Mouse (Mus musculus): ENCODE results near the gene Sik2. TPM values are rescaled to one million over a fixed set of nuclear protein-coding genes. Genes with fewer than 3 reads are reported as not detected.

Sik2 gene
- polyA plus RNA-seq, 1 experiment from 2014 or later = 8.4 TPM

- H3K4me3 ChIP-seq (ENCODE audit: inconsistent target) = no peak overlapping the region
- no peaks in the 10 kb centered on the region for H3K79me2 ChIP-seq (ENCODE audit: inconsistent target)
- WGBS (ENCODE audit: missing documents) = 100% methylated on average over 3 of the region's 3 CpGs
- H3K36me3 ChIP-seq (ENCODE audit: inconsistent target) = no peaks in the 10 kb centered on the region
- H3K27ac ChIP-seq = no peak overlapping the region
Measured at GRCm38 (mm10) chr9:50918131-50918530, 90.7 kb downstream of the Sik2 start.

- no peak overlapping the region for H3K4me3 ChIP-seq (ENCODE audit: inconsistent target)
- no peak overlapping the region for H3K27ac ChIP-seq
- peaks cover 10% of the 10 kb centered on the region; the same call in 1 of the 2 replicates for H3K36me3 ChIP-seq (ENCODE audit: inconsistent target)
- no peaks in the 10 kb centered on the region for H3K79me2 ChIP-seq (ENCODE audit: inconsistent target)
- 94% methylated on average over 7 of the region's 7 CpGs for WGBS (ENCODE audit: missing documents)
Measured at GRCm38 (mm10) chr9:50911861-50912515, 96.9 kb downstream of the Sik2 start.

DNA sequence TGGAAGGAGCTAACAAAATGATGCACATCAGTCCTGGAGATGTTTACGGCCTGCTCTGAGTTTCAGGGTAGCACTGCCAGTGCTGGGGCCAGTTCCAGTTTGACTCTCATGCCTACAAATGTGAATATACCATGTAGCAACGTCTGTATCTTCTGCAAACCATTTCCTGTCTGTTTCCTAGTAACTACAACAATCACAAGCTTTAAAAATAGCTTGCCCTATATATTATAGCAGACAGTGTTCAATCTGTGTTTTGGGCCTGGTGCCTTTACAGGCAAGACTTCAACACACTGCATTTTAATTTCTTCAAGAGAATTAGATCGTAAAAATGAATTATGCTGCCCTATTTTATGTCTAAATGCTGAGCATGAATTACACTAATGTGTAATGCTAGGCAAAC lies 103.6 kb downstream of the Sik2 start:
- no peaks in the 10 kb centered on the region for H3K36me3 ChIP-seq (ENCODE audit: inconsistent target)
- no peak overlapping the region for H3K4me3 ChIP-seq (ENCODE audit: inconsistent target)
- 57% methylated on average over 3 of the region's 3 CpGs for WGBS (ENCODE audit: missing documents)
- no peak overlapping the region for H3K27ac ChIP-seq
- no peaks in the 10 kb centered on the region for H3K79me2 ChIP-seq (ENCODE audit: inconsistent target)

- H3K4me3 ChIP-seq (ENCODE audit: inconsistent target) = no peak overlapping the region
- no peak overlapping the region for H3K27ac ChIP-seq
- 57% methylated on average over 6 of the region's 6 CpGs for WGBS (ENCODE audit: missing documents)
- peaks cover under 1% of the 10 kb centered on the region; the same call in 1 of the 2 replicates for H3K36me3 ChIP-seq (ENCODE audit: inconsistent target)
- H3K79me2 ChIP-seq (ENCODE audit: inconsistent target) = no peaks in the 10 kb centered on the region
Measured at GRCm38 (mm10) chr9:50904196-50904847, 104.6 kb downstream of the Sik2 start.

DNA sequence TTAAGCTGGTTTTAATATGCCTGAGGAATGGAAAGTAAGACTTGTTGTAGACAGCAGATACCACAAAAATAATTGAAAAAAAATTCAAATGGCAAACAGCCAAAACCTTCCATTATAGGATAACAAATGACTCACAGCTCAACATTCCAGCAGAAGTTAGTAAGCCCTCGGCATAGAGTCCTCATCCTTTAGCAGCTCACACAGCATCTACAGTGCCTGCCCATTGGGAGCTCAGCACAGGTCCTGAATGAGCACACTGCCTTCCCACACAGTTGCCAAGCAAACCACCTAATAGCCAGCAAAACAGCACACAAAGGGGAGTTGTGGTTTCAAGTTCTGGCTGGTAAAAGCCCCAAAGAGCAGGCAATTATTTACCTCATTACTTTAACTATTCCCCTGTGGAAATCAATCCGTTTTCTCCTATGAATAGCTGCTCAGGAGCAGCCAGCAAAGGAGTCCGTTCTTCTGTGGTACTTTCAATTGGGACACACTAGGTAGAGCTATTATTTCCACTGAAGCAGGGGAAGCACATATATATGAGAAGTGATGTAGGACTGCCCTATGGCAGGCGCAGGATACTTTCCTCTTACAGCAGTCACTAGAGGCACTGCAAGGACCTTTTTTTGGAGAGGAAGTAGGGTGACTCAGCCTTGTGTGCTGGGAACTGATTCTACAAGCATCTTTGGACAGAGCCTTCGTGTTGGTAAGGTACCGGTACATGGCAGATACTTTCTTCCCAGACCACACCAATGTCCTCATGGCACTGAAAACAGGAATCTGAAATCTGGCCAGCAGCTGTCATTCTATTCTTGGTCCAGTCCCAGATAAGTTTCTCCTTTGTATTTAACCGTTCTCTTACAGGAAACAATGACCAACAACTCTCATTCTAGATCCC lies 108.6 kb downstream of the Sik2 start:
- H3K27ac ChIP-seq = no peak overlapping the region
- 74% methylated on average over 7 of the region's 7 CpGs for WGBS (ENCODE audit: missing documents)
- H3K79me2 ChIP-seq (ENCODE audit: inconsistent target) = no peaks in the 10 kb centered on the region
- no peak overlapping the region for H3K4me3 ChIP-seq (ENCODE audit: inconsistent target)
- peaks cover 41% of the 10 kb centered on the region for H3K36me3 ChIP-seq (ENCODE audit: inconsistent target)

DNA sequence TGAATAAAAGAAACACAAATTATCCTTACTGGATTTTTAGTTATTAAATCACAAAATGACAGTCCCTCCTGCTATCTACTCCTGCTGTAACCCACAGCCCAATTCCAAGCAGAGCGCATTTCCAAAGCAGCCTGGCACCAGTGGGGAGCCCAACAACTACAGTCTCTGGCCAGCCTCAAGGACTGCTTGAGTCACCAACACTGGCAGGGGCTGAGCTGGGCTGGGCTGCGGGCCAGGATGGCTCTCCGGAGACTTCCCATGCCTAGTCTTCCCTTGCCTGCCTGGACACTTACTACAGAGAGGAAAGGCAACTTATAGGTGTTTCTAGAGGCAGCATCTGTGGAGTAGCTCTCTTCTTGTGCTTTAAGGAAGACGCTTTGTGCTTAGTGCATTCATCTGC lies 115.2 kb downstream of the Sik2 start:
- WGBS (ENCODE audit: missing documents) = 89% methylated on average over 4 of the region's 4 CpGs
- no peak overlapping the region for H3K27ac ChIP-seq
- no peaks in the 10 kb centered on the region for H3K79me2 ChIP-seq (ENCODE audit: inconsistent target)
- peaks cover 55% of the 10 kb centered on the region for H3K36me3 ChIP-seq (ENCODE audit: inconsistent target)
- H3K4me3 ChIP-seq (ENCODE audit: inconsistent target) = no peak overlapping the region

GRCm38 (mm10) chr9:50890494-50891090 lies 118.3 kb downstream of the Sik2 start:
- H3K36me3 ChIP-seq (ENCODE audit: inconsistent target) = peaks cover 31% of the 10 kb centered on the region
- H3K27ac ChIP-seq = no peak overlapping the region
- no peak overlapping the region for H3K4me3 ChIP-seq (ENCODE audit: inconsistent target)
- H3K79me2 ChIP-seq (ENCODE audit: inconsistent target) = no peaks in the 10 kb centered on the region
- 85% methylated on average over 3 of the region's 3 CpGs for WGBS (ENCODE audit: missing documents)

- H3K27ac ChIP-seq = no peak overlapping the region
- H3K36me3 ChIP-seq (ENCODE audit: inconsistent target) = peaks cover 25% of the 10 kb centered on the region
- 72% methylated on average over 4 of the region's 4 CpGs for WGBS (ENCODE audit: missing documents)
- no peaks in the 10 kb centered on the region for H3K79me2 ChIP-seq (ENCODE audit: inconsistent target)
- H3K4me3 ChIP-seq (ENCODE audit: inconsistent target) = no peak overlapping the region
Measured at GRCm38 (mm10) chr9:50889964-50890363, 118.9 kb downstream of the Sik2 start.

DNA sequence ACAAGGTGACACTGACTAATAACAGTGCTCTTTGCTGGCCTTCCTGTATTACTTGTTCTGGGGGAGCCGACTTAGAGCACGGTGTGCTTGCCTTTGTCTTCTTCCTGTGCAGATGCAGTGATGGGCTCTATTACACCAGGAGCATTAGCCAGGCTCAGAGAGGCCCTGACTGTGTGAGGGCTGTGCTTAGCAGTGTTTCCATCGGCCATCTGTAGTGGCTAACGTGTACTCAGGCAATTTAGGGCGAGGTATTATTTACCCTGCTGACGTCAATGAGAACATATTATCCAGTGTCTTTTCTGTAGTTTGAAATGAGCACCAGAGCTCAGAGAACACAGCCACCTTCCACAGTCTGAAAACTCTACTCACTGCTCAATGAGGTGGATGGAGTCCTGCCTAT lies 119.7 kb downstream of the Sik2 start:
- Histone ChIP-seq H3K27ac (no peak overlapping the region), H3K79me2 (ENCODE audit: inconsistent target) (no peaks in the 10 kb centered on the region), H3K4me3 (ENCODE audit: inconsistent target) (no peak overlapping the region), H3K36me3 (ENCODE audit: inconsistent target) (peaks cover 18% of the 10 kb centered on the region)
- WGBS (ENCODE audit: missing documents) = 93% methylated on average over 6 of the region's 6 CpGs

GRCm38 (mm10) chr9:50887351-50887750 lies 121.5 kb downstream of the Sik2 start:
- Histone ChIP-seq H3K27ac (no peak overlapping the region), H3K79me2 (ENCODE audit: inconsistent target) (no peaks in the 10 kb centered on the region), H3K4me3 (ENCODE audit: inconsistent target) (no peak overlapping the region), H3K36me3 (ENCODE audit: inconsistent target) (peaks cover 11% of the 10 kb centered on the region; the same call in 1 of the 2 replicates)
- 83% methylated on average over 4 of the region's 4 CpGs for WGBS (ENCODE audit: missing documents)

DNA sequence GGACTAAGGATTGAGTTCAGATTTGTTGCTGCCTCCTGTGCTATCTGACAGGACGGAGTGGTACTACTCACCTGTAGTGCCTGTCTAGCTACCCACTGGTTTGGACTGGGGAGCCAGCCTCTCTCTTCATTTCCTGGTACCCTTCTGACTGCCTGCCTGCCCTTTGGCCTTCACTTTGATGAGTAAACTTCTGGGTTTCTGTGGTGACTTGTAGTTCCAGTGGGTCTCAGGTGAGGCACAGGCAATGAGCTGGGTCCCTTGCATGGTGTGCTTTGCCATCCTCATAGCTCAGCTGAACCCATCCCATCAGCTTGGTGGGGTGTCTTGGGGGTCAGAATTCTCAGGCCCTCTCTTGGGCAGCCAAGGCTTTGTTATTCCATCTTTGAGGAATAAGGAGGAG lies 122.0 kb downstream of the Sik2 start:
- Histone ChIP-seq H3K79me2 (ENCODE audit: inconsistent target) (no peaks in the 10 kb centered on the region), H3K36me3 (ENCODE audit: inconsistent target) (peaks cover 11% of the 10 kb centered on the region; the same call in 1 of the 2 replicates), H3K4me3 (ENCODE audit: inconsistent target) (no peak overlapping the region), H3K27ac (no peak overlapping the region)
- 100% methylated on average over 1 of the region's 1 CpGs for WGBS (ENCODE audit: missing documents)

- Histone ChIP-seq H3K4me3 (ENCODE audit: inconsistent target) (no peak overlapping the region), H3K79me2 (ENCODE audit: inconsistent target) (no peaks in the 10 kb centered on the region), H3K36me3 (ENCODE audit: inconsistent target) (peaks cover 11% of the 10 kb centered on the region; the same call in 1 of the 2 replicates), H3K27ac (no peak overlapping the region)
- 92% methylated on average over 1 of the region's 1 CpGs for WGBS (ENCODE audit: missing documents)
Measured at GRCm38 (mm10) chr9:50885600-50885987, 123.3 kb downstream of the Sik2 start.

- no peak overlapping the region for H3K4me3 ChIP-seq (ENCODE audit: inconsistent target)
- peaks cover 11% of the 10 kb centered on the region; the same call in 1 of the 2 replicates for H3K36me3 ChIP-seq (ENCODE audit: inconsistent target)
- H3K27ac ChIP-seq = no peak overlapping the region
- WGBS (ENCODE audit: missing documents) = 85% methylated on average over 10 of the region's 10 CpGs
- no peaks in the 10 kb centered on the region for H3K79me2 ChIP-seq (ENCODE audit: inconsistent target)
Measured at GRCm38 (mm10) chr9:50884741-50885599, 123.9 kb downstream of the Sik2 start.

- whole genome bisulfite sequencing (ENCODE audit: missing documents) = 95% methylated on average over 8 of the region's 8 CpGs
- Histone ChIP-seq H3K36me3 (ENCODE audit: inconsistent target) (peaks cover 16% of the 10 kb centered on the region; the same call in 1 of the 2 replicates), H3K4me3 (ENCODE audit: inconsistent target) (no peak overlapping the region), H3K79me2 (ENCODE audit: inconsistent target) (no peaks in the 10 kb centered on the region), H3K27ac (no peak overlapping the region)
Measured at GRCm38 (mm10) chr9:50884093-50884492, 124.8 kb downstream of the Sik2 start.

Data from macrophage (primary cell).